ENCODE assay signal across 23 mouse cellular contexts in genomic region chr2:75029089-75029693, GRCm38 (mm10).
DNase-seq lines count a peak whose midpoint lies in the region; ATAC-seq and TF ChIP-seq lines count a peak whose summit lies in the region.
"Had no signal": no experiment of that assay in that cellular context is flagged by ENCODE, and none has a peak within 500 bp of the region (broad histone marks: within the 10 kb centered on the region; RNA-seq: fewer than 3 reads in every experiment).

No protein-coding gene starts in this region.

- no peak overlapping the region for H3K4me2 ChIP-seq in neural tube, embryonic 15.5 days
- peak overlapping the region; percentile 17; the same call in 1 of the 2 replicates for H3K4me2 ChIP-seq in limb, embryonic 15.5 days
- no peak overlapping the region for H3K4me2 ChIP-seq in midbrain, embryonic 15.5 days
- H3K4me2 ChIP-seq: forebrain, embryonic 15.5 days; heart, embryonic 11.5 days; hindbrain, embryonic 15.5 days; midbrain, embryonic 13.5 days had no signal

- peak; percentile 74 for DNase-seq in heart, embryonic 10.5 days (ENCODE audit: low spot score)
- DNase-seq in heart, adult 8-10 months (ENCODE audit: low spot score) = no peak
- peak; percentile 20 for DNase-seq in neural tube, embryonic 10.5 days (ENCODE audit: extremely low spot score, low spot score)
- DNase-seq in adrenal gland, postnatal 10 days = no peak
- DNase-seq: cerebellum, adult 9-11 months; gastrocnemius, postnatal 25 days; heart, postnatal 14 days; kidney, postnatal 36 days; liver; right cerebral cortex, postnatal 14 days; spleen, adult 18-20 months; thymus, adult 2 months had no signal

- H3K4me3 ChIP-seq in heart, embryonic 10.5 days = no peak overlapping the region
- no peak overlapping the region for H3K4me3 ChIP-seq in neural tube, embryonic 15.5 days (replicated peaks)
- H3K4me3 ChIP-seq in embryonic fibroblast, embryonic 13.5 days (ENCODE audit: insufficient read depth, low read length) = no peak overlapping the region
- H3K4me3 ChIP-seq in limb, embryonic 15.5 days = no peak overlapping the region
- H3K4me3 ChIP-seq in midbrain, embryonic 15.5 days = no peak overlapping the region
- H3K4me3 ChIP-seq: forebrain, embryonic 15.5 days; hindbrain, embryonic 15.5 days; midbrain, embryonic 13.5 days had no signal

- TF ChIP-seq CTCF in embryonic fibroblast, embryonic 13.5 days (IDR thresholded peaks at IDR 0.05; ENCODE audit: borderline replicate concordance, insufficient read depth, low read length) = no peak

- 51% methylated on average over 8 of the region's 8 CpGs for WGBS in heart, embryonic 10.5 days
- WGBS in neural tube, embryonic 15.5 days = 43% methylated on average over 8 of the region's 8 CpGs
- WGBS in limb, embryonic 15.5 days = 10% methylated on average over 8 of the region's 8 CpGs
- WGBS in midbrain, embryonic 15.5 days = 57% methylated on average over 8 of the region's 8 CpGs

- no peaks in the 10 kb centered on the region for H3K9me3 ChIP-seq in heart, embryonic 10.5 days
- H3K9me3 ChIP-seq in neural tube, embryonic 15.5 days (replicated peaks) = no peaks in the 10 kb centered on the region
- no peaks in the 10 kb centered on the region for H3K9me3 ChIP-seq in limb, embryonic 15.5 days
- no peaks in the 10 kb centered on the region for H3K9me3 ChIP-seq in midbrain, embryonic 15.5 days
- H3K9me3 ChIP-seq: forebrain, embryonic 15.5 days; G1E; hindbrain, embryonic 15.5 days; midbrain, embryonic 13.5 days had no signal

- H3K9ac ChIP-seq in neural tube, embryonic 15.5 days (replicated peaks) = no peak overlapping the region
- H3K9ac ChIP-seq in limb, embryonic 15.5 days = no peak overlapping the region
- no peak overlapping the region for H3K9ac ChIP-seq in midbrain, embryonic 15.5 days
- H3K9ac ChIP-seq: forebrain, embryonic 15.5 days; hindbrain, embryonic 15.5 days; midbrain, embryonic 13.5 days had no signal

- no peaks in the 10 kb centered on the region for H3K27me3 ChIP-seq in heart, embryonic 10.5 days (ENCODE audit: insufficient read depth, poor library complexity, severe bottlenecking)
- no peaks in the 10 kb centered on the region for H3K27me3 ChIP-seq in neural tube, embryonic 15.5 days (replicated peaks)
- H3K27me3 ChIP-seq in limb, embryonic 15.5 days = peaks cover 25% of the 10 kb centered on the region
- H3K27me3 ChIP-seq in midbrain, embryonic 15.5 days (replicated peaks) = no peaks in the 10 kb centered on the region
- H3K27me3 ChIP-seq: forebrain, embryonic 15.5 days; hindbrain, embryonic 15.5 days; midbrain, embryonic 13.5 days had no signal

- H3K4me1 ChIP-seq in heart, embryonic 10.5 days = peaks cover 22% of the 10 kb centered on the region
- H3K4me1 ChIP-seq in neural tube, embryonic 15.5 days = peaks cover 19% of the 10 kb centered on the region
- no peaks in the 10 kb centered on the region for H3K4me1 ChIP-seq in embryonic fibroblast, embryonic 13.5 days (ENCODE audit: control insufficient read depth, insufficient read depth, low read length)
- H3K4me1 ChIP-seq in limb, embryonic 15.5 days = peaks cover 23% of the 10 kb centered on the region
- no peaks in the 10 kb centered on the region for H3K4me1 ChIP-seq in midbrain, embryonic 15.5 days

- no peaks in the 10 kb centered on the region for H3K36me3 ChIP-seq in heart, embryonic 10.5 days
- H3K36me3 ChIP-seq in neural tube, embryonic 15.5 days = no peaks in the 10 kb centered on the region
- no peaks in the 10 kb centered on the region for H3K36me3 ChIP-seq in limb, embryonic 15.5 days
- H3K36me3 ChIP-seq in midbrain, embryonic 15.5 days (replicated peaks) = no peaks in the 10 kb centered on the region
- H3K36me3 ChIP-seq: forebrain, embryonic 15.5 days; G1E; hindbrain, embryonic 15.5 days; midbrain, embryonic 13.5 days had no signal

- no peak for ATAC-seq in neural tube, embryonic 15.5 days (ENCODE audit: low FRiP score)
- peak; percentile 96 for ATAC-seq in limb, embryonic 15.5 days (ENCODE audit: insufficient number of reproducible peaks, low FRiP score, low TSS enrichment, low read depth)
- ATAC-seq in midbrain, embryonic 15.5 days (replicated peaks) = no peak
- ATAC-seq: forebrain, embryonic 15.5 days; intestine, postnatal 0 days; lung, postnatal 0 days; midbrain, embryonic 13.5 days had no signal

- no peak for TF ChIP-seq POLR2A in embryonic fibroblast, embryonic 13.5 days (IDR thresholded peaks at IDR 0.05; ENCODE audit: low read depth, low read length)

- no peak overlapping the region for H3K27ac ChIP-seq in heart, embryonic 10.5 days
- H3K27ac ChIP-seq in neural tube, embryonic 15.5 days (replicated peaks) = no peak overlapping the region
- H3K27ac ChIP-seq in embryonic fibroblast, embryonic 13.5 days (ENCODE audit: insufficient read depth, low read length) = peak overlapping the region; percentile 36; the same call in 1 of the 2 replicates
- H3K27ac ChIP-seq in limb, embryonic 15.5 days = peak overlapping the region; percentile 44
- H3K27ac ChIP-seq in midbrain, embryonic 15.5 days = no peak overlapping the region
- H3K27ac ChIP-seq: forebrain, embryonic 15.5 days; hindbrain, embryonic 15.5 days; midbrain, embryonic 13.5 days had no signal

Comparison
In these comparisons a context has a peak if more than half of its experiments do, and no peak if none do; other contexts are left out.
1. DNase-seq: peak in heart, embryonic 10.5 days (single experiment) and neural tube, embryonic 10.5 days (single experiment); none in heart, adult 8-10 months (single experiment) and adrenal gland, postnatal 10 days (single experiment).
2. H3K27ac ChIP-seq: peak in embryonic fibroblast, embryonic 13.5 days (single experiment) and limb, embryonic 15.5 days (single experiment); none in heart, embryonic 10.5 days (single experiment), neural tube, embryonic 15.5 days (single experiment) and midbrain, embryonic 15.5 days (single experiment).